Mouse (Mus musculus) heart, postnatal 36 days (tissue): ENCODE measurements around the gene Eng. TPM values are rescaled to one million over a fixed set of nuclear protein-coding genes. Genes with fewer than 3 reads are reported as not detected.

ENCODE experiments used
- DNase-seq, 2 experiments: peaks; one replicate each; pipeline ENCODE4 v3.0.0; 2021 to 2022
- intact Hi-C: fragments of 180-260 bp; cut with DNase I; formaldehyde crosslinking; loops from one replicate; pipeline ENCODE4 v1.15.1; 2025
- total RNA-seq, 2 experiments: library from RNA; stranded (reverse); gene quantifications; 2 replicates each; pipeline ENCODE4 v1.2.3; 2021

Gene Eng
- total RNA-seq, 2 experiments from 2014 or later: 123 to 136 TPM

DNA sequence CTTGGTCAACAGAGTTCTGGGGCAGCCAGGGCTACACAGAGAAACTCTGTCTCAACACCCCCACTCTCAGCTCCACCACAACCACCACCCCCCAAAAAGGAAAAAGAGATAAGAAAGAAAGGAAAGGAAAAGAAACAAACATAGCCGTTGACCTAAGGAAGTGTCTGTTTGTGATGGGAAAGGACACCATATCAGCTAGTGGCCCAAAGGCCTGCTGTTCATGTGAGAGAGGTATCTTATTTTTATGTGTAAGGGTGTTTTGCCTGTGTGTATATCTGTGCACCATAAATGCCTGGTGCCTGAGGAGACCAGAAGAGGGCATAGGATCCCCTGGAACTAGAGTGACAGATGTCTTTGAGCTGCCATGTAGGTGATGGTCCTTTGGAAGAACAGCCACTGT, 6.8 kb upstream of the Eng start:
- intact Hi-C loops: no loop called here
- no peak for DNase-seq

DNA sequence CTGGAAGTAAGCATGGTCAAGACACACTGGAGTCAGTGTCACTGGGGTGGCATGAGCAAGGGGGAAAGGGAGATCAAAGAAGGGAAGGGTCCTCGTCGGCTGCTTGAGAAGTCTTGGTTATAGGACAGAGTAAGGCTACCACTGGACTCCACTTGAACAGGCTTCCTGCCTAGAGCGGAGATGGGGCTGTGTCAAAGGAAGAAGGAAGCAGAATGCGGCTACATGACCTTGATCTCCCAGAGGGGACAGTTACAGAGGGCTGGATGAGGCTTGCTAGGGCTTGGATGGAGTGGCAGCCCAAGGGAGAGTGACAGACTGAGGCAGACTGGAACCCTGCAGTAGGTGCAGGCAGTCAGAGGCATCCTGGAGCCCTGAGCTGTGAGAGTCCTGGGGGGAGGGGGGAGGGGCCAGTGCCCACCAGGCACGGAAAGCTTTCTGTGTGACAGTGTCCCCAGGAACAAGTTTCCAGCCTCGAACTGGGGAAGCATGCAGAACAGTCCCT, 5.8 kb upstream of the Eng start:
- no peak for DNase-seq
- intact Hi-C loops: no loop called here

DNA sequence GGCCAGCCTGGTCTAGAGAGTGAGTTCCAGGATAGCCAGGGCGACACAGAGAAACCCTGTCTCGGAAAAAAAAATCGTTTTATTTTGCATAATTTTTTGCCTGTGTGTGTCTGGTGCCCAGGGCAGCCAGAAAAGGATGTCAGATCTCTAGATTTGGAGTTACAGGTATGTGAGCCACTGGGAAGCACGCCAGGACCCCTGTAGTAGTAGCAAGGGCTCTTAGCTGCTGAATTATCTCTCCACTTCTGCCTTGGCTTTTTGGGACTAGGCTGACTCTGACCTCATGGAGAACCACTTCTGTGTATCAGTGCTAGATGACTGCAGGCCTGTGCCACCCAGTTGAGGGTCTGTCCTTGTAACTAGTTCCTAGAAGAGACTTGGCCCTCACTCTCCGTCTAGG, 4.6 kb upstream of the Eng start:
- intact Hi-C loops: no loop called here
- no peak for DNase-seq

DNA sequence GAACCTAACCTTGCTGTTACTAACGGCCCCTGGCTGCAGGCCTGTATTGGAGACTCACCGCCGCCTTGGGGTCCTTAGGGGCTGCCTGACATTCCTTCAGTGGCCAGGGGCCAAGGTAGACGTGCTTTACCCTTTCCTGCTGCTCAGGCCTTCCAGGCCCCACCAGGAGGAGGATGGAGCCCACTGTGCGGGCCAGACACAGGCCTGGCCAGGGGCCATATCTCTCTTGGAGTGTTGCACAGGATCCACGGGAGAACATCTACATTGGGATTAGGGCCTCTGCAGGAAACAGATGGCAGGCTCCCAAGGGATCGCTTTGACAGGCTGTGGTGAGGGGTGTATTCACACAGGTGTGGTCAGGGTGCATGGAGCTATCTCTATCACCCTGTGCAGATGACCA, 3.6 kb upstream of the Eng start:
- peak; percentile 61 to 65 for DNase-seq
- intact Hi-C loops: no loop called here

DNA sequence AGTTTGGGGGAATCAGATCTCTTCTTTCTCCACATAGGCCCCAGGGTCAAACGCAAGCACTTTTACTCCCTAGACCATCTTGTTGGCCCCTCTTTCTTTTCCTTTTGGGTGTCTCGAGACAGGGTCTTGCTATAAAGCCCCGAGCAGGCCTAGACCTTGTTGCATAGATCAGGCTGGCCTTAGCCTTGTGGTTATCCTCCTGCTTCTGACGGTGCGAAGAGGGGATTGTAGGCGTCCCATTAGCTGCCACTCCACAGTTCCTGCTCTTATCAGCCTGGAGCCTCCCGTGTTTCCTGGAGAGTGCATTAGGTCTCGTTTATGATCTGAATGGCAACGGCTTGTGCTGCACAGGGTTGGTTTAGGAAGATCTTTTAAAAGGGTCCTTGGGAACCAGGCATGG, 2.3 kb upstream of the Eng start:
- intact Hi-C loops: no loop called here
- DNase-seq: no peak

DNA sequence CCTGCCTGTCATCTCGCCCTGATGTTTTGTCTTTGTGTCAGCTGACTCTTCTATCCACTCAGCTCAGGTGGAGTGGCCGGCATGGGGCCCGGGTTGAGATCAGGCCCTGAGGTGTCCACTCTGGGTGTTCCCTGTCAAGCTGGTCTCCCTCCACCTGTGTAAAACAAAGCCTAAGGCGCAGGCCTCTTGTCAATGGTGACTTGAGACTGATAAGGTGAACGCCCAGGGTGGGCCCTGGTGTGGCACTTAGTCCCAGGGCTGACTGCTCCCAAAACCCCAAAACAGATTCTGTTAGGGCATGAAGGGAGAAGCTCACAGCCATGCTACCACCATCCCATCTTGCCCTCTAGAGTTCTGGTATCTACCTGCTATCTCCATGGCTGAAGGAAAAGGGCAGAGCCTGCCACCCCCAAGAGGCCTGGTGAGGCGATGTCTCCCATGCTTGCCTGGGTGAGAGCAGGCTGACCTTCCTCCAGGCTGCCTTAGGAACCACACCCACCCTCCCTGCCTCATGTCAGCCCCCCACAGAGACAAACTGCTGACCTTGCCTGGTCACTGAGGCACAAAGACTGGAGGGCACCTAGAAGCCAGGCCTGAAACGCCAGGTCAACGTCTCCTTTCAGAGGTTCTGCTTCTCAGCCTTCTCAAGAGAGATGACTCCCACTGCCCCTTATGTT, 1.5 kb upstream of the Eng start:
- no peak for DNase-seq
- intact Hi-C loops: no loop called here

DNA sequence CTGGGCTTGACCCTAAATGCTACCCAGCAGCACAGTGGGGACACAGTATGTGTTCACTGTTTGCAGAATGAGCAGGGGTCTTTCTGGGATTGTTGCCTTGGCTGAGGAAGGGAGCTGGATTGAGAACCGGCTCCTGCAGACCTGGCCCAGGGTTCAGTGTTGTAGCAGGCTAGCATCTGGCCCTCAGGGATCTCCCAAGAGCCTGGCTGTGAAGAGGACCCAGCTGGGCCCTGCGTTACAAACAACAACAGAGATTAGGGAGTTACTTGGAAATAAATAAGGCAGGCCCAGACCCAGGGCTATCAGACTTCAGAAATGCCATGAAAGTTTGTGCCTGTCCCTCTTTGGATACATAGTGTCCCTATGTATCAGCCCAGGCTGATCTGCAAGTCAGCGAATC, 748 bp upstream of the Eng start:
- DNase-seq: no peak
- intact Hi-C loops: loop anchor here (1.0 kb wide), 1 partner anchor 11 kb away; no protein-coding TSS in a partner anchor

DNA sequence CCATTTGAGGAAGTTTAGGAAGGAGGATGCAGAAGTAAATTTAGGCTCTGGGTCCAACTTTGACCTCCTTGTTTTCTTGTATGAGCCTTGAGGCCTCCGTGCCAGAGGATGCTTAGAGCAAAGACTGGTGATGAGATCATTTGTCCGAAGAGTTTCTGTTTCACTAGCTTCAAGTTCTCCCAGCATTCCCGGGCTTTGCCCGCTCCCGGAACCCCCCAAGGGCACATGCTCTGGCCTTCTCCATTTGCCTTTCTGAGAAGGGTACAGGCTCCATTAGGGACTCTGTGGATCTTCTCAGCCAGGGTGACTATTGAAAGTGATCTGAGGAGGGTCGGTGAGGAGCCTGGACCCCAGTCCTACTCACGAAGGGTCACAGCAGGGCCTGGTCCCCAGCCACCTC, 971 bp downstream of the Eng start:
- peak in 1 of 2 experiments; percentile 56 for DNase-seq
- intact Hi-C loops: no loop called here

DNA sequence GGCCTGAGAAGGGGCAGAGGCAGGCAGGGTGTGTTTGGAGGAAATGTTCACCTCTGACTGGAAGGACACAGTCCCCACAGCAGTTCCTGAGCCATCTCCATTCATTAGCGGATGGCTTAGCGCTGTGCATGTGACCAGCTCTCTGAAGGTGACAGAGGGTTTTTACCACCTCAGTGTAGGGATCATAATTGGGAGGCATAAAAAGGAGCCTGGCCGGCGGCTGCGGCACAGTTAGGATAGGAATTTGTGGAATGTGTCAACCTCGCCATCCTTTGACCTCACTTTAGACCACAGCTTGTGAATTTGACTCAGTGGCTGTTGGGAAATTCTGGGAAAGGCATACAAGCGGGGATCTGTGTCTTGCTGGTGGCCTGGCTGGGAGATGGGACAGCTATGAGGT, 7.4 kb downstream of the Eng start:
- no peak for DNase-seq
- intact Hi-C loops: loop anchor here (2.0 kb wide), 1 partner anchor 21 kb away; no protein-coding TSS in a partner anchor

DNA sequence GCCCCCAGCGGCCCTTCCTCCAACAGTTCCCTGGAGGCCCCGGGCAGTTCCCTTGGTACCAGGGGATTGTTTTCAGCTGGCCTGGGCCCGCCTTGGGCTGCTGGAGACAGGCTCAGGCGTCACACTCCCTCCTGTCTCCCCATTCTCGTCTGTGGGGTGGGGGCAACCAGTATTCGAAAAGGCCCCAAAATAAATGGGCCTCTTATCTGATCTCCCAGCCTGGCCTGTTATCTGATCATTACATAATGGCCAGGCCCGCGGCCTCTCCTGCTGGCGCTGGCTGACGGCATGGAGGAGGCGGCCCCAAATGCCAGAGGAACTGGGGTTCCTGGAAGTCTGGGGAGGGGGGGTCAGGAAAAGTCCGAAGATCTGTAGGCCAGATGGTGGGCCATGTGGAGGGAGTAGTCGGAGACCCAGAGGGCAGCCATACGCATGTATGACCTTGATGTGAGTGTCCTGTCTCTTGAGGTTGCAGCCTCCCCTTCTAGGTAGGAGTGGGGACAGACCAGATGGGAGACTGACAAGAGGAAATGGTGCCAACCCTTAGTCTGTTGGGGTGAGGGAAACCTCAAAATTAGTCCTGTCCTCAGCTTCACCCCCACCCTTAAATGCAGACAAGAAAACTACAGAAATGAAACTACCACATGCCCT, 8.5 kb downstream of the Eng start:
- intact Hi-C loops: loop anchor here (2.0 kb wide), 1 partner anchor 22 kb away; no protein-coding TSS in a partner anchor
- no peak for DNase-seq

DNA sequence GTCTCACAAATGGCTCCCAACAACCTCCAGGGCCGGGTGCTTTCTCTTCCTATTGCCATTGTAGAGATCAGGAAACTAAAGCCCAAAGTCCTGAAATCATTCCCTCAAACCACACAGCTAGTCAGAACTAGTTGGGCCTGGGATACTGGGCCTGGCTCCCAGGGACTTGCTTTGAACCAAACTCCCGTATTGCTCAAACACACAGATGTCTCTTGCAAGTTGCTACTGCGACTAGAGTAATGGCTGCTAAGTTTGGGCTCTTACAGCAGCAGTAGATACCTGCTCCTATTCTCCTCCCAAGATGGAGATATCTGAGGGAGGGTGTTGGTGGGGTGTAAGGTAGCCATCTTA, 9.0 kb downstream of the Eng start:
- intact Hi-C loops: loop anchor here (2.0 kb wide), 1 partner anchor 23 kb away; no protein-coding TSS in a partner anchor
- no peak for DNase-seq

DNA sequence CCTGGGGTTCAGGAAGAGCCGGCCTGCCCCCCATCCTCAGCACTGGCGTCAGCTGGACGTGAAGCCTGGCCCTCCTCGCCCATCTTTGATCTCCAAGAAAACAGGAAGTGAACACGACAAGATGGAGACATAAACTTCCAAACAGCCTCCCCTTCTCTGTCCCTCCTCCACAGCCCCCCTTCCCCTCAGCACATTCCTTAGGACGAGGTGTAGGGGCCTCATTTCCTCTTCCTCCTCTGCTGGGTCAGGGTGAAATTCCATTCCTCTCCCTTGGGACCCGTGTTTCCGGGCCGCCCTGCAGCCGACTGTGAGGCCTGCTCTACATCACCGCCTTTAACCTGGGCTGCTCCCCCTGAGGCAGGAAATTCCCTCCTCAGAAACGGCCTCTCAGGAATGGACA, 9.4 kb downstream of the Eng start:
- peak; percentile 76 for DNase-seq
- intact Hi-C loops: loop anchor here (2.0 kb wide), 1 partner anchor 23 kb away; no protein-coding TSS in a partner anchor

DNA sequence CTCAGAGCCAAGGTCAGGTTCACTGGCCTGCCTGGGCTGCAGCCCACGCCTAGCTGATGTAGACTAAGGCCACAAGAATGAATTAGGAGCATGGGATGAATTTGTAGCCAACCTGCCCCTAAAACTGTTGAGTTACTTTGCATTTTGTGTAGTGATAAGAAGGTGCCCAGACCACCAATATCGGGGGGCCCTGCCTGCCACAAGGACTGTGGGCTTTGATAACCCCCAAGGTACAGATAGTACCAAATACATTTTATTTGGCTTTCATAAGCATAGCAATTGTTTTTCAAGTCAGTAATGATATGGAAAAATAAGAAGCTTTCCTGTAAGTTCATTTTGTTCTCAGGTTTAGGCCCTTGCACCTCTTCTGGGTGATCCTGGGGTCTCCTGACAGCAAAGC, 12.5 kb downstream of the Eng start:
- DNase-seq: no peak
- intact Hi-C loops: no loop called here

DNA sequence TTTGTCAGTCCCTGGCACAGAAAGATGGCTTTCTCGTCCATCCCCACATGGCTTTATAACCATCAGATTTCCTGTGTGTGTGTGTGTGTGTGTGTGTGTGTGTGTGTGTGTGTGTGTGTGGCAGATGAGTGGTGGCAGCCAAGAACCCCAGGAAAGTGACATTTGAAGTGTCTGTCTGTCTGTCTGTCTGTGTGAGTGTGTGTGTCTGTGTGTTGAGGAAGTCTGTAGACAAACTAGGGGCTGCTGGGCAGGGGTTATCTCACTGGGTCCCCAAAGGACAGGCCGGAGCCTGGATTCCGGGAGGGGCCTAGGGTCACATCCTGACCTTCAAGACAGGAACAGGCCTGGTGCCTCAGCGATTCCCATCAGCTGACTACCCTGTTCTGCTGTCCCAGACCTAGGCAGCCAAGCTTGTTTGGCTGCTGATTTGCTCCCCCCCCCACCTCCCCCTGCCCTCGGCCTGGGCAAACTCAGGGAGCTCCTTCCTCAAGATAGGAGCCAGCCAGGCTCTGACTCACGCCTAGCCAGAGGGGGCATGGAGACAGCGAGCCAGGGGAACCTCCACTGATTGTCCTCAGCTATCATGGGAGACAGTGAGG, 15.2 kb downstream of the Eng start:
- DNase-seq: peak; percentile 53 to 60
- intact Hi-C loops: no loop called here

DNA sequence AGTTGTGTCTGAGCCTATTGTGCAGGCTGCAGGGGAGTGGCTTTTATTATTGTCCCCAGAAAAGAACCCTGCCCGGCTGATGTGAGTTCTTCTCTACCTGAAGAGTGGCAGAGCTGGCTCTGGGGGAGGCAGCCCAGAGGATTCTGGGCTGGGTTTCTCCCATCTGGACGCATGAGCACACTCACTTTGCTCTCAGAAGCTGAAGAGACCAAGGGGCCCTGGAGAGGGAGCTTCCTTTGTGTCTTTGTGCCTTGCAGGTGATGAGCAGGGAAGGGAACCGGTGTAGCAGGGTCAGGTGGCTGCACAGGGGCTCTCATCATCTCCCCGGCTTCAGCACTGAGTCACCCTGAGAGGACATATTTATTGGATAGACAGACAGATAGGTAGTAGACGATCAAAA, 15.9 kb downstream of the Eng start:
- no peak for DNase-seq
- intact Hi-C loops: no loop called here

DNA sequence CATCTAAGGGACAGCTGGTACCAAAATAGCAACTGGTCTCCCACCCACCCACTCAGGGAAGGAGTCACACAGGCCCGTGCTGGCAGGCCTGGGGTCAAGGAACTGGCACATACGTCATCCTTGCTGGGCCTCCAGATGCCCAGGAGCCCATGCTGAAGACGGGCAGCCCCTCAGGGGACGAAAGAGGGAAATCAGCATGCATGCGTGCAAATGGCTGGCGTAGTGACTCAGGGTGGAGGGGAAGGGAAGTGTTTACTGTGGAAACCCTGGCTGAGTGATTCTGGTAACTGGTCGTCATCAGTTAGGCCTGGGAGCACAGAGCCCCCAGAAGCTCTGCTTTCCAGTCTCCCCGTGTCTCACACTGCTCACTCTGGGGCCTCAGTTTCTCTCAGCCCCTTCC, 18.9 kb downstream of the Eng start:
- intact Hi-C loops: loop anchor here (5.0 kb wide), 1 partner anchor 33 kb away; no protein-coding TSS in a partner anchor
- DNase-seq: no peak

DNA sequence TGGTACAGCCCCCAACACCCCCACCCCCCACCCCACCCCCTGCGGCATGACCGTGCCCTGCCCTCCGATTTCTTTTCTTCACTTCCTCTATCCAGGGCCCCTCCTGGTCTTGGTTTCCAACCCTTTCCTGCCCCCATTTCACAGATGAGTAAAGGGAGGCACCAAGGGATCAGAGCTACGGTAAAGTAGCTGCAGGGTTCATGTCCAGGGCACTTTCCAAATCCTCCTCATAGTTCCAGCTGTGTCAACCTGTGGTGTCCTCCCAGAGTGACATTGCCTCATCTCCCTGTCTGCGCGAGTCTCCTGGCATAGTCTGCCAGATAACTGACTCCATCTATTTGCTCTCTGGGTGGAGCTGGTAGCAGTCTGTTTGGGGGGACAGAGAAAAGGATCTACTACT, 19.5 kb downstream of the Eng start:
- no peak for DNase-seq
- intact Hi-C loops: loop anchor here (5.0 kb wide), 1 partner anchor 34 kb away; no protein-coding TSS in a partner anchor

DNA sequence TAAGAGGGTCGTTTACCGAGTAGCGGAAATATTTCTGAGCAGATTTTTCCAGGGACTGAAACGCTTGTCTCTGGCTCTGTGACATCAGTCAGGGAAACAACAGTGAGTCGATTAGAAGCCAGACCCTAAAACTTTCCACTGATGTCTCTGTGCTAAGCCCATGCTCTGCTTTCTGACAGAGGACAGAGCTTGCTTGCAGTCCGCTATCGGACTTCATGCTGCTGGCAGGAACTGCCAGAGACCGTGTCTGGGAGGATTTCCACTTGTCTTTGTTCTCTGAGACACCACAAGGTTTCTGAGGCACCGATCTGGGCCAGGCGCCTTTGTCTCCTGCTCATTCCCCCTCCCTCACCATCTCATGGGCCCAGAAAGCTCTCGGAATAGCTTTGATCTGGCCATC, 21.4 kb downstream of the Eng start:
- intact Hi-C loops: loop anchor here (5.0 kb wide), 1 partner anchor 35 kb away; no protein-coding TSS in a partner anchor
- no peak for DNase-seq

DNA sequence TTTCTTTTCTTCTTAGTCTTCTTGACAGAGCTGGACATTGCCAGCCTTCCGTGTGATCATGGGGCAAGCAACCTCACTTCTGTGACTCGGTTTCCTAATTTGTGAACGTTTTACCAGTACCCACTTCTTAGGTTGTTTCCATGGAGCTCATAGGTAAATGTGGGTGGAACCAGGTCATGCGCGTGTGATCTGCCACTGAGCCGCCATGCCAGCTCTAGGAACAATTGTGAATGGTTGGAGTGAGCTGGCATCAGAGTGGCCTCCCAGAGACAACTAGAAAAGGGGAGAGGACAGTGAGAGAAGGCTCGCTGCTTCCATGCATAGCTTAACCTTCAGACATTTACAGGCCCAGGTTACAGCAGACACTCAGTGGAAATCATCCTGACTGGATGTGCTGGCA, 21.8 kb downstream of the Eng start:
- DNase-seq: no peak
- intact Hi-C loops: loop anchor here (5.0 kb wide), 1 partner anchor 36 kb away; no protein-coding TSS in a partner anchor

DNA sequence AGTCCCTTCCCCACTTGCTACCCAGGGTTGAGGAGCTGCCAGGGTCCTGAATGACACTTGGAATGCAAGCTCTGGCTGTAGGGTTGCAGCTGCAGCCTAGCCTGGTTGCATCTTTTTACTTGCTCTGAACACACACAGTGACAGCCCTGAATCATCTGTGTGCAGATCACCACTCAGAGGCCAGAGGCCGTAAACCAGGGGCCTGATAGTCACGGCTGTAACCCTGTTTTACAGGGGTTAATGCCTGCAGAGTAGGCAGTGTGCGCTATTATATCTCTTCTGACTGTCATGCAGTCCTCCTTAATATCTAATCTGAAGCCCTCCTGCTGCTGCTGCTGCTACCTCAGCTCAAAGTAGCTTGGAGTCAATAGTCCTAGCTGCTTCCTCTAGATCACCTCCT, 23.5 kb downstream of the Eng start:
- DNase-seq: no peak
- intact Hi-C loops: loop anchor here (5.0 kb wide), 1 partner anchor 38 kb away; no protein-coding TSS in a partner anchor

DNA sequence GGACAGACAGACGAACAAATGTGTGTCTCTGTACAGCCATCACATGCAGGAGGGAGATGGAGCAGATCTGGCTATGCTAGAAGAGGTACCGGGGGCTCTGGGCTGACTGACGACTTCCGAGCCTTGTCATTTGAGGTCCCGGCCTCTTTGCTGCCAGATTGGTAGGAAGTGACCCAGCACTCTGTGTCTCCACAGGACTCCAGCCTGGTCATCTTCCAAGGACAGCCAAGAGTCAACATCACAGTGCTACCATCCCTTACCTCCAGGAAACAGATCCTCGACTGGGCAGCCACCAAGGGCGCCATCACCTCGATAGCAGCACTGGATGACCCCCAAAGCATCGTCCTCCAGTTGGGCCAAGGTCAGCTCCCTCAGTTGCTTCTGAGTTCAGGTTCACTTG, 24.8 kb downstream of the Eng start:
- no peak for DNase-seq
- intact Hi-C loops: no loop called here
